Mouse (Mus musculus): ENCODE results near the gene Vpreb3.
"Not testable (repeated sequence)": the region's sequence is repeated elsewhere in the genome, so short reads cannot be mapped to it uniquely, and the experiment has no call there.

Vpreb3 gene

DNA sequence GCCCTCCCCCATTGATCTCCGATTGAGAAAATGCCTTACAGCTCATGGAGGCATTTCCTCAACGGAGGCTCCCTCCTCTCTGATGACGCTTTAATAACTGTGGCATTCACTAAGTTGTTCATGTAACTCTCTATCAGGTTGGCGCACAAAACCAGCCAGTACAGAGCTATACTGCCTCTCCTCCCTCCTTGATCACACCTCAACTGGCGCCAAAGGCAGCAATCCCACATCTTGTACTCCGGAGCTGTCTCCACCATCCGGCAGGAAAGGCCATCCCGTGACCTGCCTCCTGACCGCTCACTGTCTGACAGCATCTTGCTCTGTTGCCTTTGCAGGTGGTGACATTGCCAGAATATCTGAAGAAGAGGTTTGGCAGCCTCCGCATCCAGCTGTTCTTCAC, 31.0 kb downstream of the Vpreb3 start:
- DNase-seq (ENCODE audit: low read depth, low spot score), result no peak

DNA sequence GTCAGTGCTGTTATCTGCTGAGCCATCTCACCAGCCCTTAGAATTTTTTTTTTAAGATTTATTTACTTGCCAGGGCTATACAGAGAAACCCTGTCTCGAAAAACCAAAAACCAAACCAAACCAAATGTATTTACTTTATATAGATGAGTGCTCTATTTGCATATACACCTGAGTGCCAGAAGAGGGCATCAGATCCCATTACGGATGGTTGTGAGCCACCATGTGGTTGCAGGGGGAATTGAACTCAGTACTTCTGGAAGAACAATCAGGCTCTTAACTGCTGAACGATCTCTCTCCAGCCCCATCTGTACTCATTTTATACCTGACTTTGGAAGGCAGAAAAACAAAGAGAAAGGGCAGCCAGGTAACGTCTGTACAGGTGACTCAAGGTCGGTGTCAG, 32.4 kb downstream of the Vpreb3 start:
- peak; percentile 88 for DNase-seq (ENCODE audit: low read depth, low spot score)

DNA sequence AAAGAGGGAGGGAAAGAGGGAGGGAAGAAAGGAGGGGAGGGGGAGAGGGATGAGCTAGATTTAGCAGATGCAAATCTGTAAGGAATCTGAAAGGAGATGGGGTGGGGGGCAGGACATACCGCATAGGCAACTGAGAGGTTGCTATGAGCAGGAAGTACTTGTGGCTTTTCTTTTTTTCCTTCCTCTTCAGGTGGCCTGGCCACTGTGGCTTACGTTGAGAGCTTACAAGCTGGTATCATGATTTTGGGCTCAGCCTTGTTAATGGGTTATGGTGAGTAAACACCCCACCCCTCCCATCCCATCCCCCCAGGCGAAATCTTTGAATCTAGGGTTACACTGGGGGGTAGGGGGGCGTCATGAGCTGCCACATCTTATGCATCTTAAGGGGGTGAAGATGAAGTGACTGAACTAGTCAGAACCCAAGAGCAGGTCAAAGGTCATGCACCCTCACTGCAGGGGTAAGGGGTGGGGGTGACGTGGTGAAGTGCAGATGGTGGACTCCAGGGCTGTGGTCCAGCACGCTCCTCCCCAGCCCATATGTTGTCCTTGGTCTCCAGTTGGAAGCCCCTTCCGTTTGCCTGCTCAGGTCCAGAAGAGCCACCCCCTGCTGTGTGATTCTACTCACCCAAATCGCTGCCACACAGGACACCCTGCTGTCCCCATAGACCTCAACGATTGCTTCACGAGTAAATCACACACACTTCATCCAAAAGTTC, 35.4 kb downstream of the Vpreb3 start:
- DNase-seq (ENCODE audit: low read depth, low spot score), result no peak

DNA sequence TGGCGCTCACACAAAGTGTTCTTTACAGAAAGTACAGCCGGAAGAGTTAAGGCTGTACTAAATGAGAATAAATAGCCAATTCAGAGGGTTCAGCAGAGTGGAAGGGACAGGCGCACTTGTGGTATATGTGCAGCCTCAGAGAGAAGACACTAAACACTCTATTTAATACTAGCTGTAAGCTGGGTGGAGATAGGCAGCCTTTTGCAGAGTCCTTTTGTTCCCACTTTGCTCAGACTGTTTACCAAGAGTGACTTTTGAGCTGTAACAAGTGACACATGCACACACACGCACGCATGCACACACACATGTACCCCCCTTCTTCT, 35.9 kb downstream of the Vpreb3 start:
- DNase-seq (ENCODE audit: low read depth, low spot score), result no peak

DNA sequence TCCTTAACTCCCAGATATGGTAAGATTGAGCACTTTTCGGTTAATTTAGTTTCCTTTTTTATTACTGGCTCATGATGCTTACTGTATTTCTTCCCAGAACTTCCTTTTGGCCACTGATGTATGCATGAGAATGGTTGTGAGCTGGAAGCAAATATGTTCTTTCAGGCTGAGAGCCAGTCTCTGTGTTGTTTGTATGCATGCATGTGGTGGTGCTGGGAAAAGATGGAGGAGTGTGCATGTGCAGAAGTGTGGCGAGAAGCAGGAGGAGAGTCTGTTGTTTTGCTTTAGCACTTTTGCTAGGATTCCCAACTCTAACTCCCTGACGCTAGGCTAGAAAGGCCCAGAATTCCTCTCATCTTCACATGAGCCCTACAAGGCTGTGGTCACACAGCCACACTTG, 36.6 kb downstream of the Vpreb3 start:
- DNase-seq (ENCODE audit: low read depth, low spot score), result no peak

DNA sequence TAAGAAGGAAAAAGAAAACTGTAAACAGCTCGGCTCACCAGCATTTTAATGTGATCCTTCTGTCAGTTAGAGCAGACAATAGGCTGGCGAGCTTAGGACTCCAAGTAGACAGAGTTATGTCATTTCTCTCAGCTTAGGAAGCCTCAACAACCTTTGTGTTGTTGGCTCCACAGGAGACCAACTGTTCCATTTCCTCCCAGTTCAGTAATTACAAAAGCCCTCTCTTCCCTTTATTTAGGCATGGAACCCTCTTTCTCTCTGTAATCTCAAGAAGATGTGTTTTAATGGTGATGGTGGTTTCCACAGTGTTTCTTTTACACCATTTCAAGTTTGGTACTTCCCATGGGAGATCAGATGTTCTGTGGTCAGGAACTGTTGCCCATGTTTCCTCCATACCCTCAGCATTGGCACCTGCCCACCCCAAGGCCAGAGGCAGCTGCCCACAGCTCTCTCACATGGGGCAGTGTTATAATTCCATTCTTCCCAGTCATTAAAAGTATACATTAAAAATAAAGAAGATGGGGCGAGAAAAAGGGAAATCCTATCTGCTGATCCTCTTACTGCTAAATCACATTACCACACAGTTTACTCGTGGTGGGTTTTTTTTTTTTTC, 47.7 kb downstream of the Vpreb3 start:
- peak; percentile 46 for DNase-seq (ENCODE audit: low read depth, low spot score)

DNA sequence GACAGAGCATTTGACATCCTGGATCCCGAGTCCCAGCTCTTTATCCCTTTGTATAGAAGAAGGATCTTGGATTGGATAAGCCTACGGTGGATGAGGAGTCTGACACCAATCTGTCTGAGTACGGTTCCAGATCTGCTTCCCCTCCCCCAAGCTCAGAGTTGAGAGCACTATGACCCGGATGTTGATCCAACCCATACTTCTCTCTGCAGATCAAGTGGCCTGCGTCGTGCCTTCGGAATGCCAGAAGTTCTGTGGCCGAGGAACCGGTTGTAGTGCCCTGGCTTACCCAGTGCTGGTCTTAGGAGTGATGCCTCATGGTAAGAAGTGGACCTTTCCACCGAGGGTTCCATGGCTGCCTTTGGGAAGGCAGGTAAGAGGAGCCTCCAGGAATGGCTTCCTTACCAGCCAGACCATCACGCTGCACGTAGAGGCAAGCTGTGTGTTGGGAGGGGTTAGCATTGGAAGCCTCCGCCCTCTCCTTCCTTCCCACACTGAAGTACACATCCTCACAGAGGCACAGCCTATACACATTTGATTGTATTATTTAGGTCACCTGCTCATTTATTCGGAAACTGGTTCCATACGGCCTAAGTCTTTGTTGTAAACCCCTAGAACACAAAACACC, 50.9 kb downstream of the Vpreb3 start:
- peak; percentile 74 for DNase-seq (ENCODE audit: low read depth, low spot score)

DNA sequence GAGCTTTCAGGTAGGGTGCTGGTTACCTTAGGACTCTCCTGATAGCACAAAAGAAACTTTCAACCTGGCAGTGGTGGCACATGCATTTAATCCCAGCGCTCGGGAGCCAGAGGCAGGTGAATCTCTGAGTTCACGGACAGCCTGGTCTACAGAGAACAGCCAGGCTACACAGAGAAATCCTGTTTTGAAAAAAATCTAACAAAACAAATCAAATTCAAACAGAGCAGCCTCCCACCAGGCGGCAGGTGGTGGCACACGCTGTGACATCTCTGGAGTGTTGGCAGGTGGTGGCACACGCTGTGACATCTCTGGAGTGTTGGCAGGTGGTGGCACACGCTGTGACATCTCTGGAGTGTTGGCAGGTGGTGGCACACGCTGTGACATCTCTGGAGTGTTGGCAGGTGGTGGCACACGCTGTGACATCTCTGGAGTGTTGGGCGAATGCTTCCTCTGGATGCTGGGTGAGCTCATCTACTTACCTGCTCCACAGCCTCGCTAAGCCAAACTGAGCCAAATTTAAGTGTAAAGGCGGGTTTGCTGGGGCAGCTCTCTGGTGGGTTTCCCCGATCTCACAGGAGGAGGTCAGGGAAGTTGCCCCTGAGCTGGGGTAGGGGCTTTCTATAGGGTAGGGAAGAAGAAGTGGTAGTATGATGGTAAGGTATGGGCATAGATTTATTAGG, 51.8 kb downstream of the Vpreb3 start:
- not testable (repeated sequence) for DNase-seq (ENCODE audit: low read depth, low spot score)

DNA sequence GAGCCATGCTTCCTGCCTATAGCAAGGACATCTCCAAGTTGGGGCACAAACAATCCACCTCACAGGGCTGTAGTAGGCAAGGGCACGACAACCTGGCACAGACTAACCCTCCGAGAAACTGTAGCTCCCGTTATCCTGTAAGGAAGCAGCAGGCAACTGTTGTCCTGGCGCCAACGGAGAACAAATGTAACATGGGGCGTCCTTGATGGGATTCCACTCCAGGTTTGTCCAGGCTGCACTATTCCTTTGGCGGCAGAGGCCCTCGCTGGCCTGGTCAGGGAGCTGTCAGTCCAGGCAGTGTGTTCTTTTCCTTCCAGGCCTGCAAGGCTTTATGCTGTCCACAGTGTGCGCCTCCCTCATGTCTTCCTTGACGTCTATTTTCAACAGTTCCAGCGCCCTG, 52.6 kb downstream of the Vpreb3 start:
- no peak for DNase-seq (ENCODE audit: low read depth, low spot score)

DNA sequence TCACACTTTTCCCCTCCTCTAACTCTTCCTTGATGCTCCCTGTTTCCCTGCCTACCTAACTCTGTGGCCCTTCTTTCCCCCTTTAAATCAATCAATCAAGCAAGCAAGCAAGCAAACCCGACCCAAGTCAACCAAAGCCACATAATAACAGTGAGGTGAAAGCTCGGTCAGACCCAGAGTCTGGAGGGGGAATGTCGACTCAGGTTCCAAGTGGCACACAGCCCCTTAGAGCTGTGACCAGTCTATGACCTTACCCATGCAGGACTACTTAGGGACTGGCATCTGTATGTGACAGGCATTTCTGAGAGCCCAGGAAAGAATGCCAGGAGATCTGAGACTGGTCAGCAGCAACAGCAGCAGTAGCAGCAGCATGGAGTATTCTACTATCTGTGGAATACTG, 53.5 kb downstream of the Vpreb3 start:
- DNase-seq (ENCODE audit: low read depth, low spot score), result no peak

Measured in ES-CJ7 (cell line).